Mouse (Mus musculus) regulatory T cell (primary cell): ENCODE measurements around the gene Kti12.

Source experiments
- in situ Hi-C: fragments of 300-600 bp; cut with MboI, MseI; formaldehyde crosslinking; loops from one replicate; pipeline ENCODE4 v1.15.1; 2025; ENCODE audit warnings: high pct_unique_total_duplicates

Gene Kti12

DNA sequence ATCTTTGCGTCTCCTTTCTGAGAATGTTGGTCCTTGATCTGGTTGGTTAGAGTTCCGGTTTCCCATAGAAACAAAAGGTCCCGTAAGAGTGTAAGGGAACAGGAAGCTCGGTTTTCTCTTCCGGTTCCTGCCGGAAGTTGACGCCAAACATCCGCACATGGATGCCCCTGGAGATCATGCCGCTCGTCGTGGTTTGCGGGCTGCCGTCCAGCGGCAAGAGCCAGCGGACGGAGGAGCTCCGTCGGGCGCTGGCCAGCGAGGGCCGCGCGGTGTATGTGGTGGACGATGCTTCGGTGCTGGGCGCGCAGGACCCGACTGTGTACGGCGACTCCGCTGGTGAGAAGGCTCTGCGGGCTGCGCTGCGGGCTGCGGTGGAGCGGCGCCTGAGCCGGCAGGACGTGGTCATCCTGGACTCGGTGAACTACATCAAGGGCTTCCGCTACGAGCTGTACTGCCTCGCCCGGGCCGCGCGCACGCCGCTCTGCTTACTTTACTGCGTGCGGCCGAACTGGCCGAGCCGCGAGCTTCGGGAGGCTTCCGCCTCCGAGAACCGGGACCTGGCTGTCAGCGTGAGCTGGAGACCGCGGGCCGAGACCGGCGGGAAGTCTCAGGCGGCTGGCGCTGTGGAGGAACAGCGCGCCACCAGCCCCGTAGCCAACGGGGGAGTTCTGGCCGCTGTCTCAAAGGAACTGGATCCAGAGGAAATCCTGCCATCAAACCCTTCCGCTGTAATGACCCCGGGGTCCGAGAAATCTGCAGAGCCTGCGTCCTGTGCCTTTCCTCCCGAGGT is at the start of gene Kti12:
TSS of gene Kti12 (plus strand) at position 71 of the 790 bp plus-strand sequence.
- in situ Hi-C loops = no loop called here

DNA sequence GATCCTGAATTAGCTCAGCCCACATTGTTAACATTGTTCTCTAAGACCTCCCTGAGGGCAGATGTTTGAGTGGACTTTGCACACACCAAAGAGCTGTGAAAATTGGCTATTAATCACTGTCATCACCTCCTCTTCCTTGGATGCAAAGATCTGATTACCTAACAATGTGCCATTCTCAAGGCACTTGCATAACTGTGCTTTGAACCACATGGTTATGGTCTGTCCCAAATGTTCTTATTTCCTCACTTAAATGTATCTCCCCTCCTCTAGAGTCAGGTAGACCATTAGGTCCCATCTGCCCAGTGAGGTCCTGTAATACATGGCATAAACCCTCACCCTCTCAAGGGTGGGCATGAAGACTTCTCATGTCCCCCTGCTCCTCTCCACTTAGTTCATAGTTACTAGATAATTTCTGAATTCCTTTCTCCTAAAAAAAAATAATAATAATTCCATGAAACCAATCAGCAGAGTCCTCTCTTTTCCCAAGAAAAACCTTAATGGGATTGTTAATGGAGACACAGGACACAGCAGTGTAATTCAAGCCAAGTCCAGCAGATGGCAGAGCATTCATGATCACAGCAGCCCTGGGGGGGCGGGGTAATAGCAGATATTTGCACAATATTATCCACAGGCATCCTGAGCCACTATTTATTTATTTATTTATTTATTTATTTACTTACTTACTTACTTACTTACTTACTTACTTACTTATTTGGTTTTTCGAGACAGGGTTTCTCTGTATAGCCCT is 49.3 kb upstream of the Kti12 start:
- in situ Hi-C loops = loop anchor here (10.0 kb wide), 1 partner anchor 177 kb away; no protein-coding TSS in a partner anchor

DNA sequence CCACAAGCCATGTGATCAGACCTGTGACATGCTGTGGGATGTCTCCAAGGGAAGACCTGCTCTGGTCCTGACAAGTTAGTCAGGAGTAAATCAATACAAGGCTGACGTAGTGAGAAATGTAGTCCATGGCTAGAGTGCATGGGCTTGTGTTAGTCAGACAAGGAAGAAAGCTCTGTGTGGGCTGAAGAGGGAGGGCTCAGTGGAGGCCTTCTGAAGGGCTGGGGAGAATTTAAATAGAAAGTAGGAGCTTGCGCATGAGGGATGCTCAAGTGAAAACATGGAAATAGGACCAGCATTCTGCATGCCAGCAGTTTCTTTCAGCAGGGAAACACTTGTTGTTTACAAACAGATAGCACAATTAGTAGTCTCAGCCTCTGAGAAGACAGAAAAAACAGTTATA is 44.0 kb upstream of the Kti12 start:
- in situ Hi-C loops = no loop called here

DNA sequence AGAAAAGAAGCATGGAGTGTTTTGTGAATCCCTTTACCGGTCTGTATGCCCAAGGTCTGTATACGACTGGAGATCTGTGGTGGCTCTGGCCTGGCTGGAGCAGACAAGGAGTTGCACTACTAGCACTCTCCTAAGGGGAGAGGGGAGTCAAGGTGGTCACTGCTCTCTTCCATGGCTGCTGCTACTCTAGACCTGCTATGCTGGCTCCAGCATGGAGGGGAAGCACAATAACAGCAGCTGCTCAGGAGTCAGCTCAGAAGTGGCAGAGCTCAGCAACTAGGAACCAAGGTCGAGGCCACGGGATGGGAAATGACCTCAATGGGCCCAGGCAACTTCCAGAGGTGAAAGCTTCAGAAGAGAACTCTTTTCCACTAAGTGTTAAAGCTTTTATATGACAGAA is 36.4 kb upstream of the Kti12 start:
- in situ Hi-C loops = no loop called here

DNA sequence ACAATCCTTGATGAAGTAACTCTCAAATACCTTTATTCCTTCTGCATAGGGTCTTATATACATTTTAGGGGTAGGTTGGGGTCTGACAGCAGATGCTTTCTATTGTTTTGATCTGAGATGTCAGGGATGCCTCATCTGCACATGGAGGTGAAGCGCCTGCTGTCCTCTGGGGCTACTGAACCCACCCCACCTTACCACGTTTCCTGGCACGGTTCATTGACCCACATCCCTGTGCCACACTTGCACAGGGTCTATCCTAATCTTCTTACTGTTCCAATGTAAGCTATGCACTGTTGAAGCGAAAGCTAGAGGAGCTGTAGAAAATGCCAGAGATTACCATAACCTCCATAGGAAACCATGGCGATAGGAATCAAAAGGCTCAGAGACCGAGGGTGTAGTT is 36.0 kb upstream of the Kti12 start:
- in situ Hi-C loops = no loop called here

DNA sequence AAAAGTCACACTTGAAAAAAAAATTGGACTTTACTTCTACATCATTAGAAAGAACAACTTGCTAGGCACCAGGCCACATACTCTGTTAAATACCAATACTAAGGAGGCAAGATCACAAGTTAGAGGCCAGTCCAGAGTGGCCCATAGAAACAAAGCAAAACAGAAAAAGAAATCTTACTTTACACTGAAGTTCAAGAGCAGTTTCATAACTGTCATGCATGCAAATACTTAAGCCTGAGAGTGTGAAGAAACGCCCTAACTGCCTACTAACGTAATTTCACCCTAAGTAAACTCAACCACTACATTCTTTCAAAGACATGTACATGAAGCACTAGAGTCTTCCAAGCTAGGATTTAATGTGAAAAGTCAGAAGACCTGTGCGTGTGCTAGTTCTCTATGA is 21.9 kb upstream of the Kti12 start:
- in situ Hi-C loops = no loop called here

DNA sequence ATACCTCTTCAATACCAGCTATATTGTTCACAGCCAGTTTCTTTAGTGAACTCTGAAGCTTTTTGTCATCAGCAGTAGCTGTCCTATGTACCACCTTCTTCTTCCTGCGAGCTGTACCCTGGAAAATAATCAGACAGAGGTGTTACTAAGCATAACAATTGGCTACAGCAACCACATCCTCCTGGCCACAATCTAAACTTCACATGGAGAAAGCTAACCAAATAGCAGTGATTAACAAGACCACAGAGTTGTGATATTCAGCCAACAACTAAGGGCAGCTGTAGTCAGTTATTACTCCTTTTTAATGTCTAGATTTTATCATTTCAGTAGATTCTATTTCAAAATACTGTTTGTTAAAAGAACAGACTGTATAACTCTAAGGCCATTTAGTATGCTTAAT is 21.5 kb upstream of the Kti12 start:
- in situ Hi-C loops = no loop called here

DNA sequence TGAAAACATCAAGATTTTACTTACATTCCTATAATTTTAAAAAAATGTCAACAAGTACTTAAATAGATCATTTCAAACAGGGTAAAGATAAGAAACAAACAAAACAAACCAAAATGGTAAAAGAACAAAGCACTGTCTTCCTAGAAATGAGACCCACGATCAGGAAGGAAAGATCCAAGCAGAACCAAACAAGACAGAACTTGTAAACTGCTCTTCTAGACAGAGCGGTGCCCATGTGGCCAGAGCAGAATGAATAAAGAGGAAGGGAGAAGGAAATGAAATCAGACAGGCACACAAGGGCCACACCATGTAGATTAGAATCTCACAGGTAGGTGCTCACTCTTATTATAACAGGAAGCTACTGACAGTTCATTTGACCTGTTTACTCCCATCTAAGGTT is 20.9 kb upstream of the Kti12 start:
- in situ Hi-C loops = no loop called here

DNA sequence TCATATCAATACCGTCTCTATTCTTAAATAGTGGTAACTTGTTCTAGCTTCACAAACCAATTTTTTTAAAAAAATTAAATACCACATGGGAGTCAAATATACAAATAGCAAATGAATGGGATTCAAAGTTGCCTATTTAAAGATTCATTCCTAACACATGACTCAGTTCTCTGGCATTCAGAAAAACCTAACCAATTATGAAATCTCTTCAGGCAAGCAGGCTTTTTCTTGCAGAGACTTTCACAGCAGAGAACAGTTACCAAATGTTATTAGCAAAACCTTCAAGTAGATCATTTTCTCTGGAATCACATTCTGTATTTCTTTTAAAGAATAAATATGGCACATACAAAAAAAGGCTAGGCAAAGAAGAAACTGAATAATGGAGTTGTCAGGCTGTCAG is 16.9 kb upstream of the Kti12 start:
- in situ Hi-C loops = no loop called here

DNA sequence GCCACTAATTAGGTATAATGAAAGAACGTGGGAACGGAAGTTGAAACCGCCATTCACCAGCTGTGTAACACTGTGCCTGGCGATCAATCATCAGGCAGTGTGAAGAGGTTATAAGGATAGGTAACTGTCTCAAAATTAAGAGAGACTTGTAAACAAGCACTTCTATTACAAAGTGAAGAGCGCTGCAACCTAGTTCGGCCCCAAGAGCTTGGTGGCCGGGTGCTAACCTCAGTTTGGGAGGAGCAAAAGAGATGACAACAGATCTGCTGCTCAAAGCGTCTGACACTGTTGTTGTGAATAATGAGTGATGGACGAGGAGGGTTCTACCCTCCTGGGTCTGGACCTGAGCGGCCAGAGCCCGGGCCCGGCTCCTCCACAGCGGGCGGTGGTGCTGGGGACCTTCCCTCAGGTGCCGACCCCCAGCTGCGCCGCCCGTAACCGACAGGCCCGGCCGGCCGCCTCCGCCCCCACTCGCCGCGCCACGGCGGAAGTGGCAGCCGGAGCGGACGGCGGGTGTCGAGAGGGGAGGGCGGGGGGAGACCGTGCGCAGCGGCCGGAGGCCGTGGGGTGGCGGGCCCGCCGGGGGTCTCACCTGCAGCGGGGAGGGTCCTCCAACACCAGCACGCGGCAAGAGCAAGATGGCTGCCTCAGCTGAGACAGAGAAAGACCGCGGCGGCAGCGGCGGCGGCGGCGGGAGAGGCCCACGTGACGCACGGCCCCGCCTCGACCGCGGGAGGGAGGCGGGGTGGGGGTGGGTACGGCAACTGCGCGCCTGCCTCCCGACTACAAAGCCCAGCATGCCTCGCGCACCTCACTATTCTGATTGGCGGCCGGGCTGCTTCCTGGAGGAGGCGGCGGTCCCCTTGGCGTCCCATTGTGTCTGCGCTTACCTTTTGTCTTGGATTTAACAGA is 14.4 kb upstream of the Kti12 start, which contains the start of gene Btf3l4:
TSS of gene Btf3l4 (minus strand) at position 699 of the 912 bp plus-strand sequence.
- in situ Hi-C loops = no loop called here

DNA sequence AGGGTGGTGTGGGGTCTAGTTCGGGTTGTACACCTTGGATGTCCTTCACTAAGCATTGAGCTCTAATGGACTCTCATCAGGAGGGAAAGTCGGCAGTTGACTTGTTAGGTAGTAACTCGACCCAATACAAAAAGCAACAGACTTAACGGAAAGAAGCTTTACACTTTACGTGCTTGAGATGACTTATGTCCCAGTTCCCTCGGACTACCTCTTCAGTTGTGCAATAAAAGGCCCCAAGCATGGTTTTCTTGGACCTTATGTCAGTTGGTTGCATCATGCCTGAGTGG is 13.8 kb upstream of the Kti12 start:
- in situ Hi-C loops = no loop called here

DNA sequence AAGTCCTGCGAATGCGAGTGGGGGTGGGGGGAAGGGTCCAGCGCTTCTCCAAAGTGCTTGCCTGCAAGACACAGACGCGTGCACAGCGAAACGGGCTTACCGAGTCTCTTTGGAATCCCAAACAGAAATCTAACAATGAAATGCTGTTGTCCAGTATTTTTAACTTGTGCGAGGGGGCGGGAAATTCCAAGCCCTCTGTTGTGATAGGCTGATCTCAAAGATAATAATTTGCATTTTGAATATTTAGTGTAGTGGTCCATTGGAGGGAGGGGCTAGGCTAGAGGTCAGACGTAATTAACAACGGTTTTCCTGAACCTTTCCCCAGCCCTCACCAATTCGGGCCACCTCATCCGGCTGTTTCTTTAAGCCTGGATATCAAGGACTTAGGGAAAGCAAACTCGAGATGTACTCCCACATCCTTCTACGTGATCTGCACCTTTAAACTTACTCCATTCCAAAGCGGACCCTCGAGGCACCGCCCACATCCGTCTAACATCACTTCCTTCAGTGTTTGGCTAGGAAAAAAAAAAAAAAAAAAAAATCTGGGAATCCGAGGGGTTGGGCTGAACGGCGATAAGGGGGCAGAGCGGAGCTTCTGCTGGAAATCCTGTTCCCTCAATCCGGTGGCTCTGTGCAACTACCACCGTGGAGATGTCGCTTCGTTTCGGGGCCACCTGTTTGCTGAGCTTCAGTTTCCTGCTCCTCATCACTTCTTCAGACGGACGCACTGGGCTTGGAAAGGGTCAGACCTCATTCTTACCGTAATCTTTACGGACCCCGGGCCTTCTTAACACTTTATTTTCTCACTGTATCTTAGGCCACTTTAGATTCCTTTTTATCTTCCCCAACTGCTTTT is 13.2 kb upstream of the Kti12 start, which contains the start of gene Txndc12:
TSS of gene Txndc12 (plus strand) at position 487 of the 856 bp plus-strand sequence.
- in situ Hi-C loops = no loop called here

DNA sequence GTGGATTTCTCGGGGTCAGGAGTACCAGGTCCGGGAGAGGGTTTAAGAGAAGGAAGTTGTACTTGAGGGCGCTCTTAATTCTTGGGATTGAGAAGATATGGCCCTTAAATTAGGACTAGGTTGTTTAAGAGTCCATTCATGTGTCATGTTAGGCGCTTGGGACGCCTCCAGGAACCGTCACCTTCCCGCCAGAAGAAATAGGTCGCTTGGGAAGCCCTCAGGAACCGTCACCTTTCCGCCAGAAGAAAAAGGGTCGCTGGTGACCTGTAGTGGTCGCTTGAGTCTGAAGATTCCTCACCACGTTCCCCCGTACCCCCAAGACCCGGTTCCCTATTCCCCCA is 12.6 kb upstream of the Kti12 start:
- in situ Hi-C loops = no loop called here

DNA sequence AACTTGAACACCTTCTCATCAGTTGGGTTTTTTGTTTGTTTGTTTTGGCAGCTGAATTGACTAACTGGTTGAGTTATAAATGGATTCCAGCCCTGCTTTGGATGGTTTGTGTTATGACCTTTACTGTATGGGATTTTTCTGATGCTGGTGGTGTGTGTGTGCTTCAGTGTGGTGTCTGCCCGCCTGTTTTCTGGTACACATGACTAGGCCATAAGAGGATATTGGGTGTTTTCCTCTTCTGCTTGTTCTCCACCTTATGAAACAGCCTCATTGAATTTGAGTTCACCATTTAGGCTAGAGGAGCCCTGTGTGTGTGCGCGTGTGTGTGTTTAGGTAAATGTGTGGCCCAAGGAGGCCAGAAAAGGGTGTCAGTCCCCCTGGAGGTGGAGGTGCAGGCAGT is 12.1 kb upstream of the Kti12 start:
- in situ Hi-C loops = no loop called here

DNA sequence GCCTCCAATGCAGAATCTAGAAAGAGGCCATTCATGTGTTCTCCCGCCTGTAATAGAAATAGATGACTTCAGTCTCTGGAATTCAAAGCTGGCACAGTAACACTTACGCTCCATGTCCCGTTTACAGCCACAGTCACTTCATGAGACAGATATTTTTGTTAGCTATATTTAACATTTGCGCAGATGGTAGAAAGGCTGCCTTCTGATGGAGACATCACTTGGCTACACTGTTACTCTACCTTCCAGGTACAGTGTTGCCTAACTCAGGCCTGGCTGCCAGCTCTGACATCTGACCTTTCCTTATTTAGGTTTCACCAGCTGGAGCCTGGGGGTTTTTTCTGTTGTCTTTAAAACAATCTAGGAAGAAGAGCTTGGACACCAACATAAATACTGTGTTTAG is 9.6 kb upstream of the Kti12 start:
- in situ Hi-C loops = no loop called here

DNA sequence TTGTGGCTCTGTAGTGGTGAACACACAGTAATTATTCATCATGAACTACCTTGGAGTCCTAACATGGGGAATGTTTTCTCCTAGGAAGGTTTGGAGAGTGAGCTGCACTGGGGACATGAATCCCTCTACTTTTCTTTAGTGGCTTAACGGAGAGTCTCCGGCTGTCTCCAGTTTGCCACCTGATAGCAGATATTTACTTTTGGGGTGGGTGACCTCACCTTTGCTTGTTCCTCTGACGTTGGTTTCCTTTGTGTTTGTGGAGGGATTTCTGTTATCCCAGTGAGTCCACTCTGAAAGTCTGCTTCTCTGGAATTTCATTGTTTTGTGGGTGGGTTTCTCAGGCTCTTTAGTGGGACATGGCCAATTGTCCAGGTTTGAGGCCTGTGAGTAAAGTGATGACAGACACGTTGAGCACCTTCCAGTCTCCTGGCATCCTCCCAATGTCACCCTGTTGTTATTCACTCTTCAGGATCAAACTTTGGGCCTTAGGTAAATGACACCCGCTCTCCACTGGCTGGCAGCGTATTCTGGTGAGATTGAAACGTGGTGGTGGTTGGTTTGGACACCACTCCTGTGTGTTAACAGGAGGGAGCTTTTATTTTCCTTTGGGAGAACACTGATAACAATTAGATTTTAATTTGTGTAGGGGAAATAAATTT is 5.5 kb upstream of the Kti12 start:
- in situ Hi-C loops = no loop called here

DNA sequence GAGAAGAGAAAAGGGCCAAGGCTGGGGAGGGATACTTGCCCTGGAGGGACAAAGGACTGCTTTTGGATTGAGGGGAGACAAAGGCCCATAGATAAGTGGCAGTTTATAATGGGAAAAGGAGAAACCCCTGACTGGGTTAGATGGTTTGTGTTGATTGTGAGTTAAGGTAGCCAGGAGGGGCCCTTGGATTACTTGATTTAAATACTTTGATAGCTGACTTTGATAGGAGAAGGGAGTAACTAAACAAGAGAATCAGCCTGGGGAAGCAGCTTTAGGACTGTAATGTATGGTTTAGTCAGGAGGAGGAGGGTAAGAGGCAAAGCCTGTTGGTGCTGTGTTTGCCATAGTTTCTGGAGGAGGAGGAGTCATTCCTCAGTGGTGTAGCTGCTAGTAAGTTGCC is 4.2 kb upstream of the Kti12 start:
- in situ Hi-C loops = no loop called here

DNA sequence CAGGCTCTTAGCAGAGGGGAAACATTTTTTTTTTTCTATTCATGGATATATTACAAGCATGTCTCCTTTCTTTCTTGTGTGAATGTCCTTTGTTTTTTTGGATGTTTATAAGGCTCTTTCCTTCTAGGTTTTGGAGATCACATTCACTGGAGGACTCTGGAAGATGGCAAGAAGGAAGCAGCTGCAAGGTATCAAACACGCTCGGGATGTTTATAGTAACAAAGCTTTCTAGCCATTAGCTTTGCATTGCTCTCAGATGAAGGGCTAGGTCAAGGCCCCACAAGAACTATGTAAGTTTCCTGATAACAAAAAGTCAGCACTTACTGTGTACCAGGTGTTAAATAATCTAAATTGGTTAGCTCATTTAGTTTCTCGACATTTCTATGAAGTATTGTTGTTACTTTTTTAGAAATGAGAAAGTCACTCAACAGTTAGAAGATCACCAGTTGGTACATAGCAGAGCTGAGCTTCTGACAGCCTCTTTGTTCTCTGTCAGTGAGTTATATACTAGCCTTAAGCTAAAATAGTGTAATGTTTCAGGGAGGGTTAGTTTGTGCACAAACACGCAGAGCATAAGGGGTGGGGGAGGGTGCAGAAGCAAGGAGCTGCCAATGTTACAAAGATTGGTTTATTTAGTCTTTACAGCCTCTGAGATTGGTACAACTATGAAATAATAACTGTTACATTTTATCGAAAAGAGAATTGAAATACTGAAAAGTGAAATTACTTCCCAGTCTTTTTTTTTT is 1.6 kb upstream of the Kti12 start:
- in situ Hi-C loops = no loop called here

DNA sequence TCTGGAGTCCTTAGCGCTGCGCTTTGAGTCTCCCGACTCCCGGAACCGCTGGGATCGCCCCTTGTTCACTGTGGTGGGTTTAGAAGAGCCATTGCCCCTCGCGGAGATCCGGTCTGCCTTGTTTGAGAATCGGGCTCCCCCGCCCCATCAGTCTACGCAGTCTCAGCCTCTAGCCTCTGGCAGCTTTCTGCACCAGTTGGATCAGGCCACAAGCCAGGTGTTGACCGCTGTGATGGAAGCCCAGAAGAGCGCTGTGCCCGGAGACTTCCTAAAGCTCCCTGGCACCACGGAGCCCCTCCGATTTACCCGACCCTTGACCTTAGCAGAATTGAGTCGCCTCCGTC is 892 bp downstream of the Kti12 start, which contains the start of gene A730015C16Rik:
TSS of gene A730015C16Rik (minus strand) at position 115 of the 344 bp plus-strand sequence.
- in situ Hi-C loops = no loop called here

DNA sequence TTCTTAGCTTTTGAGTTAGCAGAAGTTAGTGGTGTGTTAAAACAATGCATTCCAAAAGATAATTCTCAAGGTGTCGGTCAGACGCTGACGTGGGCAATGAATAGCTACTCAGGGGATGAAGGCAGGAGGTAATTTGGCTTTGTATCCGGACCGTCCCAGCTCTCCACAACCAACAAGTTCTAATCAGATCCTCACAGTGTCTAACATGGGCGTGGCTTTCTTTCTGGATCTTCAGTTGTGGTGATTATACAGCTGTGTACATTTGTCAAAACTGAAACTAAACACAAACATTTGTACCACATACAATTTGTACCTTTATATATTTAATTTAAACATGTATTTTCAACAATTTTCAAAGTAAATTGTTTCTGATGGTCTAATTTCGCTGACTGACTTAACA is 19.2 kb downstream of the Kti12 start:
- in situ Hi-C loops = loop anchor here (5.0 kb wide), 2 partner anchors 110 to 300 kb away; no protein-coding TSS in a partner anchor
